Mouse (Mus musculus): ENCODE data around the gene Dhx32.

DNA sequence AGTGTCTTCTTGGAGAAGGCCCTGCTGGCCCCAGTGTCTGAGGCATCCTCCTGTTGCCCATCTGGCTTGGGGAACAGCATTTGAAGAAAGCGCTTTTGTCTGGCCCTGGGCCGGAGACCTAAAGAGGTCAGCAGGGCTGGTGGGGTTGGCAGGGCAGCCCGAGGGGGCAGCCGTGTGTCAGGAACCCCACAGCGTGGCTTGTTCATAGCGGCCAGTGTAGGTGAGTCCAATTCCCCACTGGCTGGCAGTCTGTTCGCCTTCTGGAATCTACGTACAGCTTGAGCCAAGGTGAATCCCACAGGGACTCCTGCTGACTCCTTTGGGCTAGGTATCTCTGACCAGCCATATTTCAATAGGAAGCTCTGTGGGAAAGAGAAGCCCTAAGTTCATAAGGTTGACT lies 103.8 kb downstream of the Dhx32 start:
- TF ChIP-seq POLR2A (IDR thresholded peaks at IDR 0.05; ENCODE audit: borderline replicate concordance, control insufficient read depth, low read depth, low read length) (no peak), CTCF (IDR thresholded peaks at IDR 0.05; ENCODE audit: control insufficient read depth, insufficient read depth, low read length) (no peak)

All from bone marrow, adult 2 months (tissue).